8 mouse cellular contexts compared by ENCODE assay signal in the genomic region with DNA sequence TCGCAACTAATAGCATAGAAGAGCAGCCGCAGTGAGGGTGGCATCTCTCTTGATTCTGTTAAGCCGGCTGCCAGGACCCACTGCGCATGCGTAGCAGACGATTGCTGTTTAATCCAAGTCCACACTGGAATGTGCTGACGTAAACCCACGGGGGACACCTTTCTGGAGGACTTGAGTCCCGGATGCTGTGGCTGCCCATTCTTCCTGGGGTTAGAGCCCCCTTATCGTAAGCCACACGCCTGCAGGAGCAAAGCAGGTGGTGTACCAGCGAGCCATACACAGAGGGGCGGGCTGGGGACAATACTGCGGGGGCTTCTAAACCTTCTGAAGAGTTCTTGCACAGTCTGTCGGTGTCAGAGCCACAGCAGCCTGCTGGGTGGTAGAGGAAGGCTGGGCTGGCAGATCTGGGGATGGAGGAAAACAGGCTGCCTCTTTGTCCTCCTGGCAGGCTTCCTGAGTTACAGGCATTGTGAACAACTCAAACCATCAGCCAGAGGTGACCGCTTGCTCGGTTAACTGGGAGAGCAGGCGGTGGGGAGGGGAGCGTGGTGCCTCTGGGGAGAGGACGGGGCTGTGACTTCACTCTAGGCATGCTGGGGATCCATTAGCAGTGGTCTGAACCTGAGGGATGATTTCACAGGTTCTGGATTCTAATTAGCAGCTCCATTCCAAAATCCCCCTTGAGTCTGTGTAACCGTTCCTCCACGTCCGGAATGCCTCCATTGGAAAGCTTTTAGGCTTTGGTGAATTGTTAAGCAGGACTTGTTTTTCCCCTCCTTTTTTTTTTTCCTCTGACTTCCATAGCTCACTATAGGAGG.
A peak's percentile ranks its signal among the peaks of the same experiment; 100 is the strongest.
DNase-seq lines count a peak whose midpoint lies in the region; ATAC-seq lines count a peak whose summit lies in the region.

No protein-coding gene starts in this region.

- peak; percentile 55 to 59 for DNase-seq in CD8-positive naive resting alpha-beta T cell, adult 2 months (ENCODE audit: low read depth in 2 of 2, low spot score in 2 of 2)
- DNase-seq in heart, postnatal 14 days = peak; percentile 83 to 88
- peak; percentile 93 for DNase-seq in layer of hippocampus, adult 11-12 months (ENCODE audit: low spot score)
- peak; percentile 97 for DNase-seq in telencephalon, adult 2 months (ENCODE audit: low read depth, low spot score)

- peak overlapping the region; percentile 95 for H3K27ac ChIP-seq in forebrain, embryonic 15.5 days (replicated peaks)
- H3K27ac ChIP-seq in liver, embryonic 16.5 days (ENCODE audit: low read length) = no peak overlapping the region
- peak overlapping the region; percentile 97 for H3K27ac ChIP-seq in neural tube, embryonic 14.5 days (ENCODE audit: low read depth, low read length)

- no peaks in the 10 kb centered on the region for H3K36me3 ChIP-seq in forebrain, embryonic 15.5 days
- H3K36me3 ChIP-seq in liver, embryonic 16.5 days (ENCODE audit: control insufficient read depth, insufficient read depth) = no peaks in the 10 kb centered on the region
- H3K36me3 ChIP-seq in neural tube, embryonic 14.5 days (ENCODE audit: control insufficient read depth, insufficient read depth, low read length) = no peaks in the 10 kb centered on the region

- H3K9me3 ChIP-seq in forebrain, embryonic 15.5 days = no peaks in the 10 kb centered on the region
- H3K9me3 ChIP-seq in liver, embryonic 16.5 days (replicated peaks; ENCODE audit: control insufficient read depth, low read length) = no peaks in the 10 kb centered on the region
- no peaks in the 10 kb centered on the region for H3K9me3 ChIP-seq in neural tube, embryonic 14.5 days (ENCODE audit: control insufficient read depth, low read length)

- peak; percentile 79 for ATAC-seq in cerebellum, adult (ENCODE audit: insufficient number of reproducible peaks, low FRiP score, low TSS enrichment)
- peak; percentile 87 for ATAC-seq in forebrain, embryonic 15.5 days (replicated peaks)
- ATAC-seq in liver, embryonic 16.5 days (ENCODE audit: low read depth) = no peak
- ATAC-seq in neural tube, embryonic 14.5 days (ENCODE audit: low read depth) = peak; percentile 88

- peak overlapping the region; percentile 86 for H3K4me2 ChIP-seq in forebrain, embryonic 15.5 days (replicated peaks)
- H3K4me2 ChIP-seq in liver, embryonic 16.5 days (ENCODE audit: low read depth, low read length) = peak overlapping the region; percentile 39; the same call in 1 of the 2 replicates
- H3K4me2 ChIP-seq in neural tube, embryonic 14.5 days (ENCODE audit: low read depth, low read length) = peak overlapping the region; percentile 60

- H3K27me3 ChIP-seq in forebrain, embryonic 15.5 days = no peaks in the 10 kb centered on the region
- H3K27me3 ChIP-seq in liver, embryonic 16.5 days (ENCODE audit: control insufficient read depth, insufficient read depth, low read depth, low read length) = no peaks in the 10 kb centered on the region
- no peaks in the 10 kb centered on the region for H3K27me3 ChIP-seq in neural tube, embryonic 14.5 days (ENCODE audit: control insufficient read depth, insufficient read depth, low read length)

- H3K9ac ChIP-seq in forebrain, embryonic 15.5 days (replicated peaks) = peak overlapping the region; percentile 63
- H3K9ac ChIP-seq in liver, embryonic 16.5 days (ENCODE audit: low read depth, low read length) = no peak overlapping the region
- H3K9ac ChIP-seq in neural tube, embryonic 14.5 days (replicated peaks; ENCODE audit: low read depth, low read length) = peak overlapping the region; percentile 52

- intact Hi-C loops in heart, postnatal 14 days (cut with DNase I) = no loop called here

- WGBS in forebrain, embryonic 15.5 days = under 1% methylated on average over 23 of the region's 23 CpGs
- WGBS in liver, embryonic 16.5 days (ENCODE audit: insufficient replicate concordance) = 25% methylated on average over 23 of the region's 23 CpGs
- WGBS in neural tube, embryonic 14.5 days = 9% methylated on average over 23 of the region's 23 CpGs

- peaks cover 24% of the 10 kb centered on the region for H3K4me1 ChIP-seq in forebrain, embryonic 15.5 days
- no peaks in the 10 kb centered on the region for H3K4me1 ChIP-seq in liver, embryonic 16.5 days (ENCODE audit: control insufficient read depth, low read depth, low read length)
- peaks cover 12% of the 10 kb centered on the region for H3K4me1 ChIP-seq in neural tube, embryonic 14.5 days (ENCODE audit: control insufficient read depth, insufficient read depth, low read length)

- H3K4me3 ChIP-seq in forebrain, embryonic 15.5 days = peak overlapping the region; percentile 48
- H3K4me3 ChIP-seq in liver, embryonic 16.5 days (ENCODE audit: low read depth, low read length) = peak overlapping the region; percentile 2; the same call in 1 of the 2 replicates
- peak overlapping the region; percentile 27 for H3K4me3 ChIP-seq in neural tube, embryonic 14.5 days (ENCODE audit: low read depth, low read length)
